Mouse (Mus musculus) left cerebral cortex, adult 2 months (tissue): ENCODE results near the gene Prdx1. TPM values are rescaled to one million over a fixed set of nuclear protein-coding genes. Genes with fewer than 3 reads are reported as not detected.

Experiments
- DNase-seq, 2 experiments: peaks; one replicate each; pipeline ENCODE4 v3.0.0; 2021 to 2022; ENCODE audit warnings: low spot score in 2 of 2, mixed read lengths in 1 of 2; ENCODE audit errors: extremely low spot score in 1 of 2
- H3K27ac ChIP-seq: fragments of 200-600 bp; 2 replicates; pipeline ENCODE4 v1.8.1; 2022
- H3K4me3 ChIP-seq: fragments of 200-600 bp; 2 replicates; pipeline ENCODE4 v1.8.1; 2022
- CTCF ChIP-seq: fragments of 200-600 bp; IDR thresholded peaks from 2 replicates; pipeline ENCODE4 v1.8.1; 2022; ENCODE audit warnings: antibody characterized with exemption, mild to moderate bottlenecking, moderate library complexity
- intact Hi-C: fragments of 180-260 bp; cut with DNase I; formaldehyde crosslinking; loops from one replicate; pipeline ENCODE4 v1.15.1; 2025
- long read RNA-seq, 2 experiments: library from polyadenylated mRNA; stranded (forward); transcript quantifications; one replicate each; pipeline ENCODE4 v2.0.0; 2021; ENCODE audit warnings: borderline mapping rate in 2 of 2
- total RNA-seq, 2 experiments: library from RNA; stranded (reverse); gene quantifications; 2 replicates each; pipeline ENCODE4 v1.2.3; 2021

Gene Prdx1
- total RNA-seq, result 100 to 1,000 TPM; 136 to 139 TPM
- long read RNA-seq, experiment 1, transcript Prdx1-204 (6 exons, 2,294 nt), result major isoform, 138 of 144 reads
- long read RNA-seq, experiment 1, partial matches to known transcripts, result 0 of 144 reads
- long read RNA-seq, experiment 1, other reads (novel, unspliced or antisense), result 2 of 144 reads
- long read RNA-seq, experiment 2, transcript Prdx1-204 (6 exons, 2,294 nt), result major isoform, 104 of 105 reads
- long read RNA-seq, experiment 2, partial matches to known transcripts, result 0 of 105 reads
- long read RNA-seq, experiment 2, other reads (novel, unspliced or antisense), result 0 of 105 reads

- intact Hi-C loops, result loop anchor here (2.0 kb wide), 1 partner anchor 35 kb away; the partner anchor contains the start of gene Akr1a1
- peak; percentile 79 for TF ChIP-seq CTCF
Measured at GRCm38 (mm10) chr4:116685402-116686061, at the start of gene Prdx1. Gene Prdx1, plus strand, starts transcription at chr4:116685544.

DNA sequence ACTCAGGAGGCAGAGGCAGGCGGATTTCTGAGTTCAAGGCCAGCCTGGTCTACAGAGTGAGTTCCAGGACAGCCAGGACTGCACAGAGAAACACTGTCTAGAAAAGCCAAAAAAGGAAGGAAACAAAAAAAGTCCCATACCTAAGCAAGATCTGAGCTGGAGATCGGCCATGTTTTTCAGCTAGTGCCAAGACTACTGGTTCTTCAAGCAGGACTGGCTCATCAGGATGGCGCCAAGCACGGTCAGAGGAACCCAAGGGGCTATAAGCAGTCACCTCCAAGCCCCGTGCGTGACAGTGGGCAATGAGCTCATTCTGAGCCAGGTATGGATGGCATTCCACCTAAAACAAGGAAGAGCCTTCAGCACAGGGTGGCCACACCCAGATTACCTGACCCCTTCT is 46.5 kb upstream of the Prdx1 start:
- intact Hi-C loops, result no loop called here
- TF ChIP-seq CTCF, result no peak
- H3K4me3 ChIP-seq, result no peak overlapping the region
- H3K27ac ChIP-seq, result no peak overlapping the region
- no peak for DNase-seq

More at GRCm38 (mm10) chr4:116685402-116686061, at the start of gene Prdx1:
- DNase-seq, result peak; percentile 86 to 90
- peak within 1 kb of the TSS; percentile 93 for H3K27ac ChIP-seq
- peak within 1 kb of the TSS; percentile 72 for H3K4me3 ChIP-seq

- peak; percentile 21 for TF ChIP-seq CTCF
- intact Hi-C loops, result no loop called here
- no peak for DNase-seq
Measured at GRCm38 (mm10) chr4:116642071-116642470, 43.3 kb upstream of the Prdx1 start.

DNA sequence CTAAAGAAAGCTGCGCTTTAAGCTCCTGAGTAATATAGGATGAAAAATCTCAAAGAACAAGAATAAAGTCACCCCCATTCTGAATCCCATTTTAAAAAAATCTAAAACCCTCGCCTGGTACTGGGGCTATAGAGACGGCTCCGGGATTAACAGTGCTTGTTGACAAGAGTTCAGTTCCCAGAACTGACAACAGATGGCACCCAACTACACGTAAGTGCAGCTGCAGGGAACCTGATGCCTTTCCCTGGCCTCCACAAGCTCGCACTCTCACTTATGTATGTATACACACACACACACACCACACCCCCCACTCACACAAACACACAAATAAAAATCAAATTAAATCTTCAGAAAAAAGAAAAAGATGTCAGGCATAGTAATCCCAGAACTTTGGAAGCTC is 41.0 kb upstream of the Prdx1 start:
- no peak for DNase-seq
- Histone ChIP-seq H3K27ac (no peak overlapping the region), H3K4me3 (no peak overlapping the region)
- intact Hi-C loops, result no loop called here
- peak; percentile 48 for TF ChIP-seq CTCF

More at GRCm38 (mm10) chr4:116642071-116642470, 43.3 kb upstream of the Prdx1 start:
- H3K4me3 ChIP-seq, result no peak overlapping the region
- no peak overlapping the region for H3K27ac ChIP-seq

GRCm38 (mm10) chr4:116645624-116646023 is 39.7 kb upstream of the Prdx1 start:
- no peak overlapping the region for H3K4me3 ChIP-seq
- H3K27ac ChIP-seq, result no peak overlapping the region
- intact Hi-C loops, result no loop called here
- TF ChIP-seq CTCF, result no peak
- no peak for DNase-seq

- no peak for TF ChIP-seq CTCF
- DNase-seq, result no peak
- intact Hi-C loops, result no loop called here
- Histone ChIP-seq H3K27ac (no peak overlapping the region), H3K4me3 (no peak overlapping the region)
Measured at GRCm38 (mm10) chr4:116649411-116649810, 35.9 kb upstream of the Prdx1 start.

DNA sequence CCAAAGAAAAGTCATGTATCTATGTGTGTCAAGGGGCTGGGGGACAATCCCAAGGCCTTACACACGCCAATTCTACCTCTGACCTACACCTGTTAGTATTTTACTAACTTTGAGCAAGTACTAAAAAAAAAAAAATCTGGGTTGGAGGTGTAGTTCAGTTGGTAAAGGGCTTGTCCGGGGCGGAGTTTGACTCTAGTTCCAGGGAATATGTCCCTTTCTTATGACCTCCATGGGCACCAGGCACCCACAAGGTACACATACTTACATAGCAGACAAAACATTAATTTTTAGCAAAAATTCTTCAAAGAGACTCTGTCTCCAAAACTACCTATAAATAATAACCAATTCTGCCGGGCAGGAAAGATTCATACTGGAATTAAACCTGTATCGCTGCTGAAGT is 35.0 kb upstream of the Prdx1 start:
- intact Hi-C loops, result loop anchor here (2.0 kb wide), 2 partner anchors 24 to 34 kb away; partner anchors contain the start of genes Nasp and Prdx1
- no peak for TF ChIP-seq CTCF
- H3K4me3 ChIP-seq, result peak overlapping the region; percentile 89
- H3K27ac ChIP-seq, result peak overlapping the region; percentile 76
- no peak for DNase-seq

- intact Hi-C loops, result loop anchor here (2.0 kb wide), 2 partner anchors 24 to 34 kb away; partner anchors contain the start of genes Nasp and Prdx1
- Histone ChIP-seq H3K4me3 (peak within 1 kb of the TSS; percentile 89), H3K27ac (peak within 1 kb of the TSS; percentile 76)
- peak; percentile 90 to 91 for DNase-seq
- no peak; the same call in 1 of the 2 replicates for TF ChIP-seq CTCF
Measured at GRCm38 (mm10) chr4:116650924-116651796, 34.2 kb upstream of the Prdx1 start, which contains the start of gene Akr1a1. Gene Akr1a1, minus strand, starts transcription at chr4:116651680.

- Histone ChIP-seq H3K27ac (peak overlapping the region; percentile 76), H3K4me3 (peak overlapping the region; percentile 89)
- no peak for DNase-seq
- TF ChIP-seq CTCF, result no peak
- intact Hi-C loops, result loop anchor here (2.0 kb wide), 2 partner anchors 25 to 33 kb away; partner anchors contain the start of genes Nasp and Prdx1
Measured at GRCm38 (mm10) chr4:116651797-116652135, 33.6 kb upstream of the Prdx1 start.

DNA sequence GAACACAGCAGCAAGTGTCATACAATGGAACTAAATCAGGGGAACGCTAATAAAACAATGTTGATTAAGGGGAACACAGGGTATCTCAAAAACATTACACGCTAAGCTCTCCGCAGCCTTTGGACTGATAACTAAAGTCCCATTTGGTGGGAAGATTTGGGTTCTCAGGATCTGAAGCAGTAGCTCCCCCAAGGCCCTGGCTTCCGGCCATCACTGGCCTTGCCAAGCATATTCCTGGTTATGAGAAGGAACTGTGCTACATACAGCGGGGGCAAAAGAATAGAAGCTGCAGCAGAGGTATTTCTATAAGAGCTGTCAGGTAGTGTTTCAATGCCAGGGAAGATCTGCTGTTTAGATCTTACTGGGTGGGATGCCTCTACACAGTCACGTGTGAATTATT is 32.1 kb upstream of the Prdx1 start:
- intact Hi-C loops, result no loop called here
- Histone ChIP-seq H3K4me3 (no peak overlapping the region), H3K27ac (no peak overlapping the region)
- no peak for DNase-seq
- TF ChIP-seq CTCF, result no peak

DNA sequence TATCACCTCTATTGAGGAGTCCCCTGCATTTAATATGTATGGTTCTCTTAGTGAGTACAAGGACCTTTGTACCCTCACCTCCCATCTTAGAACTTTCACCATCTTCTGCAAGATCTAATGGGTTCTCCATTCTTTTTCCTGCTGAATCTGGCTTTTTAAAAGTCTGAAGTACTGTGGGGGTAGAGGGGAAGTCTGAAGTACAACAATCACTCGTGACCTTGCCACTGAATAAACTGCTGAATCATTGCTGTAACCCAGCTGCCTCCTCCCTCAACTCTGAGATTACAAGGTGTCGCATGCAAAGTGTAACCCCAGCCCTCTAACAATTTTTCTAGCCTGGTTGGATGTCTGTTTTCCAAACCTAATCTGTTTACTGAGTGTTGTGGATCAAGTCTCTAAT is 30.2 kb upstream of the Prdx1 start:
- intact Hi-C loops, result no loop called here
- no peak overlapping the region for H3K27ac ChIP-seq
- DNase-seq, result no peak
- TF ChIP-seq CTCF, result no peak
- H3K4me3 ChIP-seq, result no peak overlapping the region
